Mouse (Mus musculus): ENCODE data around the gene Vstm4.

- TF ChIP-seq CTCF (IDR thresholded peaks at IDR 0.05; ENCODE audit: low read depth) (no peak), EP300 (IDR thresholded peaks at IDR 0.05; ENCODE audit: low read depth) (no peak)
Observed at GRCm38 (mm10) chr14:32856681-32857328, at the start of gene Vstm4.
